Mouse (Mus musculus) ES-E14 (cell line): ENCODE measurements around the gene Zfhx3.

ENCODE experiments used
- CHD2 ChIP-seq: IDR thresholded peaks from 2 replicates; pipeline ENCODE4 v1.6.1; 2014; ENCODE audit warnings: mild to moderate bottlenecking, low read depth, low read length, inconsistent platforms
- HCFC1 ChIP-seq: IDR thresholded peaks from 2 replicates; pipeline ENCODE4 v1.6.1; 2012; ENCODE audit warnings: low read length, inconsistent platforms, borderline replicate concordance; ENCODE audit not compliant: insufficient read depth
- MAFK ChIP-seq: IDR thresholded peaks from 2 replicates; pipeline ENCODE4 v1.6.1; 2014; ENCODE audit warnings: mild to moderate bottlenecking, low read depth, low read length, inconsistent platforms; ENCODE audit not compliant: insufficient read depth
- ZC3H11A ChIP-seq: IDR thresholded peaks from 2 replicates; pipeline ENCODE4 v1.6.1; 2012; ENCODE audit warnings: low read depth, mild to moderate bottlenecking, inconsistent platforms, low read length, borderline replicate concordance
- ZNF384 ChIP-seq: IDR thresholded peaks from 2 replicates; pipeline ENCODE4 v1.6.1; 2012; ENCODE audit warnings: low read depth, low read length, inconsistent platforms

- TF ChIP-seq ZC3H11A (no peak), MAFK (no peak), HCFC1 (no peak), ZNF384 (no peak), CHD2 (no peak)
Observed at GRCm38 (mm10) chr8:108075176-108075575, 132.7 kb downstream of the Zfhx3 start.
